Mouse (Mus musculus): ENCODE data around the gene B3galt5. TPM values are rescaled to one million over a fixed set of nuclear protein-coding genes. Genes with fewer than 3 reads are reported as not detected.

B3galt5 gene
- polyA plus RNA-seq, 1 experiment from 2014 or later: 6.4 TPM

GRCm38 (mm10) chr16:96213027-96213426 lies 22.6 kb upstream of the B3galt5 start:
- no peaks in the 10 kb centered on the region for H3K27me3 ChIP-seq (replicated peaks; ENCODE audit: control insufficient read depth, insufficient read depth, low read length)
- no peaks in the 10 kb centered on the region for H3K36me3 ChIP-seq (ENCODE audit: control insufficient read depth, insufficient read depth, low read length)
- H3K4me2 ChIP-seq (ENCODE audit: low read length): no peak overlapping the region
- H3K9me3 ChIP-seq (ENCODE audit: control insufficient read depth, low read length): no peaks in the 10 kb centered on the region
- H3K4me1 ChIP-seq (ENCODE audit: control insufficient read depth, insufficient read depth, low read depth, low read length): no peaks in the 10 kb centered on the region
- no peak for ATAC-seq
- no peak overlapping the region for H3K4me3 ChIP-seq (ENCODE audit: low read length)
- 87% methylated on average over 4 of the region's 4 CpGs for WGBS
- no peak overlapping the region for H3K27ac ChIP-seq (ENCODE audit: low read depth, low read length)
- no peak overlapping the region for H3K9ac ChIP-seq (ENCODE audit: low read depth, low read length)

- Histone ChIP-seq H3K4me2 (ENCODE audit: low read length) (no peak overlapping the region), H3K27ac (ENCODE audit: low read depth, low read length) (no peak overlapping the region), H3K27me3 (replicated peaks; ENCODE audit: control insufficient read depth, insufficient read depth, low read length) (no peaks in the 10 kb centered on the region), H3K4me1 (ENCODE audit: control insufficient read depth, insufficient read depth, low read depth, low read length) (no peaks in the 10 kb centered on the region), H3K9ac (ENCODE audit: low read depth, low read length) (no peak overlapping the region), H3K4me3 (ENCODE audit: low read length) (no peak overlapping the region), H3K9me3 (ENCODE audit: control insufficient read depth, low read length) (no peaks in the 10 kb centered on the region), H3K36me3 (ENCODE audit: control insufficient read depth, insufficient read depth, low read length) (no peaks in the 10 kb centered on the region)
- 79% methylated on average over 5 of the region's 5 CpGs for WGBS
- no peak for ATAC-seq
Measured at GRCm38 (mm10) chr16:96221491-96221890, 14.1 kb upstream of the B3galt5 start.

- Histone ChIP-seq H3K4me1 (ENCODE audit: control insufficient read depth, insufficient read depth, low read depth, low read length) (no peaks in the 10 kb centered on the region), H3K9ac (ENCODE audit: low read depth, low read length) (no peak overlapping the region), H3K4me2 (ENCODE audit: low read length) (no peak overlapping the region), H3K27me3 (replicated peaks; ENCODE audit: control insufficient read depth, insufficient read depth, low read length) (no peaks in the 10 kb centered on the region), H3K9me3 (ENCODE audit: control insufficient read depth, low read length) (no peaks in the 10 kb centered on the region), H3K4me3 (ENCODE audit: low read length) (no peak overlapping the region), H3K27ac (ENCODE audit: low read depth, low read length) (no peak overlapping the region), H3K36me3 (ENCODE audit: control insufficient read depth, insufficient read depth, low read length) (no peaks in the 10 kb centered on the region)
- WGBS: 88% methylated on average over 3 of the region's 3 CpGs
- ATAC-seq: no peak
Measured at GRCm38 (mm10) chr16:96221959-96222358, 13.6 kb upstream of the B3galt5 start.

- H3K27ac ChIP-seq (ENCODE audit: low read depth, low read length): no peak overlapping the region
- no peaks in the 10 kb centered on the region for H3K27me3 ChIP-seq (replicated peaks; ENCODE audit: control insufficient read depth, insufficient read depth, low read length)
- no peak overlapping the region for H3K4me3 ChIP-seq (ENCODE audit: low read length)
- ATAC-seq: no peak
- 88% methylated on average over 1 of the region's 1 CpGs for WGBS
- no peaks in the 10 kb centered on the region for H3K4me1 ChIP-seq (ENCODE audit: control insufficient read depth, insufficient read depth, low read depth, low read length)
- H3K4me2 ChIP-seq (ENCODE audit: low read length): no peak overlapping the region
- H3K9me3 ChIP-seq (ENCODE audit: control insufficient read depth, low read length): no peaks in the 10 kb centered on the region
- H3K36me3 ChIP-seq (ENCODE audit: control insufficient read depth, insufficient read depth, low read length): no peaks in the 10 kb centered on the region
- H3K9ac ChIP-seq (ENCODE audit: low read depth, low read length): no peak overlapping the region
Measured at GRCm38 (mm10) chr16:96222452-96222851, 13.1 kb upstream of the B3galt5 start.

GRCm38 (mm10) chr16:96228438-96228837 lies 7.2 kb upstream of the B3galt5 start:
- Histone ChIP-seq H3K4me1 (ENCODE audit: control insufficient read depth, insufficient read depth, low read depth, low read length) (no peaks in the 10 kb centered on the region), H3K27me3 (replicated peaks; ENCODE audit: control insufficient read depth, insufficient read depth, low read length) (no peaks in the 10 kb centered on the region), H3K9me3 (ENCODE audit: control insufficient read depth, low read length) (no peaks in the 10 kb centered on the region), H3K4me2 (ENCODE audit: low read length) (no peak overlapping the region), H3K4me3 (ENCODE audit: low read length) (no peak overlapping the region), H3K9ac (ENCODE audit: low read depth, low read length) (no peak overlapping the region), H3K27ac (ENCODE audit: low read depth, low read length) (no peak overlapping the region), H3K36me3 (ENCODE audit: control insufficient read depth, insufficient read depth, low read length) (no peaks in the 10 kb centered on the region)
- no peak for ATAC-seq
- 77% methylated on average over 13 of the region's 13 CpGs for WGBS

GRCm38 (mm10) chr16:96229044-96229555 lies 6.5 kb upstream of the B3galt5 start:
- 38% methylated on average over 8 of the region's 8 CpGs for WGBS
- Histone ChIP-seq H3K9me3 (ENCODE audit: control insufficient read depth, low read length) (no peaks in the 10 kb centered on the region), H3K36me3 (ENCODE audit: control insufficient read depth, insufficient read depth, low read length) (no peaks in the 10 kb centered on the region), H3K4me3 (ENCODE audit: low read length) (no peak overlapping the region), H3K4me1 (ENCODE audit: control insufficient read depth, insufficient read depth, low read depth, low read length) (no peaks in the 10 kb centered on the region), H3K27me3 (replicated peaks; ENCODE audit: control insufficient read depth, insufficient read depth, low read length) (no peaks in the 10 kb centered on the region), H3K4me2 (ENCODE audit: low read length) (no peak overlapping the region), H3K27ac (ENCODE audit: low read depth, low read length) (no peak overlapping the region), H3K9ac (ENCODE audit: low read depth, low read length) (no peak overlapping the region)
- no peak for ATAC-seq

GRCm38 (mm10) chr16:96230411-96230810 lies 5.2 kb upstream of the B3galt5 start:
- WGBS: 29% methylated on average over 11 of the region's 11 CpGs
- no peak overlapping the region for H3K4me2 ChIP-seq (ENCODE audit: low read length)

GRCm38 (mm10) chr16:96231251-96231650 lies 4.3 kb upstream of the B3galt5 start:
- H3K9ac ChIP-seq (ENCODE audit: low read depth, low read length): no peak overlapping the region
- H3K27me3 ChIP-seq (replicated peaks; ENCODE audit: control insufficient read depth, insufficient read depth, low read length): no peaks in the 10 kb centered on the region
- no peaks in the 10 kb centered on the region for H3K9me3 ChIP-seq (ENCODE audit: control insufficient read depth, low read length)
- no peak for ATAC-seq
- H3K36me3 ChIP-seq (ENCODE audit: control insufficient read depth, insufficient read depth, low read length): no peaks in the 10 kb centered on the region
- H3K27ac ChIP-seq (ENCODE audit: low read depth, low read length): no peak overlapping the region
- peaks cover 2% of the 10 kb centered on the region for H3K4me1 ChIP-seq (ENCODE audit: control insufficient read depth, insufficient read depth, low read depth, low read length)
- H3K4me2 ChIP-seq (ENCODE audit: low read length): no peak overlapping the region
- no peak overlapping the region for H3K4me3 ChIP-seq (ENCODE audit: low read length)
- WGBS: 95% methylated on average over 4 of the region's 4 CpGs

More at GRCm38 (mm10) chr16:96230411-96230810, 5.2 kb upstream of the B3galt5 start:
- H3K9me3 ChIP-seq (ENCODE audit: control insufficient read depth, low read length): no peaks in the 10 kb centered on the region
- H3K9ac ChIP-seq (ENCODE audit: low read depth, low read length): no peak overlapping the region
- H3K27me3 ChIP-seq (replicated peaks; ENCODE audit: control insufficient read depth, insufficient read depth, low read length): no peaks in the 10 kb centered on the region
- H3K4me1 ChIP-seq (ENCODE audit: control insufficient read depth, insufficient read depth, low read depth, low read length): no peaks in the 10 kb centered on the region; the same call in 1 of the 2 replicates
- H3K36me3 ChIP-seq (ENCODE audit: control insufficient read depth, insufficient read depth, low read length): no peaks in the 10 kb centered on the region
- peak; percentile 73 for ATAC-seq
- no peak overlapping the region for H3K4me3 ChIP-seq (ENCODE audit: low read length)
- no peak overlapping the region for H3K27ac ChIP-seq (ENCODE audit: low read depth, low read length)

- Histone ChIP-seq H3K4me3 (ENCODE audit: low read length) (no peak overlapping the region), H3K36me3 (ENCODE audit: control insufficient read depth, insufficient read depth, low read length) (no peaks in the 10 kb centered on the region), H3K9me3 (ENCODE audit: control insufficient read depth, low read length) (no peaks in the 10 kb centered on the region), H3K4me1 (ENCODE audit: control insufficient read depth, insufficient read depth, low read depth, low read length) (peaks cover 2% of the 10 kb centered on the region), H3K27ac (ENCODE audit: low read depth, low read length) (no peak overlapping the region), H3K27me3 (replicated peaks; ENCODE audit: control insufficient read depth, insufficient read depth, low read length) (no peaks in the 10 kb centered on the region), H3K9ac (ENCODE audit: low read depth, low read length) (no peak overlapping the region), H3K4me2 (ENCODE audit: low read length) (no peak overlapping the region)
- WGBS: 85% methylated on average over 8 of the region's 8 CpGs
- ATAC-seq: no peak
Measured at GRCm38 (mm10) chr16:96231974-96232373, 3.6 kb upstream of the B3galt5 start.

- no peak for ATAC-seq
- no peak overlapping the region for H3K9ac ChIP-seq (ENCODE audit: low read depth, low read length)
- no peak overlapping the region for H3K4me2 ChIP-seq (ENCODE audit: low read length)
- peaks cover 2% of the 10 kb centered on the region for H3K4me1 ChIP-seq (ENCODE audit: control insufficient read depth, insufficient read depth, low read depth, low read length)
- H3K27me3 ChIP-seq (replicated peaks; ENCODE audit: control insufficient read depth, insufficient read depth, low read length): no peaks in the 10 kb centered on the region
- H3K27ac ChIP-seq (ENCODE audit: low read depth, low read length): no peak overlapping the region
- no peaks in the 10 kb centered on the region for H3K36me3 ChIP-seq (ENCODE audit: control insufficient read depth, insufficient read depth, low read length)
- H3K9me3 ChIP-seq (ENCODE audit: control insufficient read depth, low read length): no peaks in the 10 kb centered on the region
- 88% methylated on average over 8 of the region's 8 CpGs for WGBS
- H3K4me3 ChIP-seq (ENCODE audit: low read length): no peak overlapping the region
Measured at GRCm38 (mm10) chr16:96233996-96234395, 1.6 kb upstream of the B3galt5 start.

Measured in hindbrain, embryonic 16.5 days (tissue).